Mouse (Mus musculus) adrenal gland, adult 8-10 months (tissue): ENCODE measurements around the gene Gm45717. TPM values are rescaled to one million over a fixed set of nuclear protein-coding genes. Genes with fewer than 3 reads are reported as not detected.

Experiments used
- DNase-seq: peaks from one replicate; pipeline ENCODE4 v3.0.0; 2022
- total RNA-seq, 4 experiments: library from RNA; stranded (reverse); gene quantifications; 2 replicates each; pipeline ENCODE4 v1.2.4; 2022

Gene Gm45717
- total RNA-seq, 4 experiments from 2014 or later, result not detected

GRCm38 (mm10) chr7:140942341-140942740 is 13.4 kb downstream of the Gm45717 start:
- DNase-seq, result no peak

- peak; percentile 87 for DNase-seq
Measured at GRCm38 (mm10) chr7:140941222-140942051, 14.3 kb downstream of the Gm45717 start, which contains the start of gene Pgghg. Gene Pgghg, plus strand, starts transcription at chr7:140941391.

- no peak for DNase-seq
Measured at GRCm38 (mm10) chr7:140939669-140940171, 16.0 kb downstream of the Gm45717 start.

GRCm38 (mm10) chr7:140938896-140939295 is 16.8 kb downstream of the Gm45717 start:
- DNase-seq, result no peak

- DNase-seq, result no peak
Measured at GRCm38 (mm10) chr7:140938436-140938835, 17.3 kb downstream of the Gm45717 start.

- no peak for DNase-seq
Measured at GRCm38 (mm10) chr7:140927181-140927580, 28.6 kb downstream of the Gm45717 start.

GRCm38 (mm10) chr7:140923070-140923775 is 32.5 kb downstream of the Gm45717 start:
- DNase-seq, result no peak

- no peak for DNase-seq
Measured at GRCm38 (mm10) chr7:140922398-140923069, 33.2 kb downstream of the Gm45717 start.

- no peak for DNase-seq
Measured at GRCm38 (mm10) chr7:140921225-140921975, 34.3 kb downstream of the Gm45717 start.

GRCm38 (mm10) chr7:140920418-140921029 is 35.2 kb downstream of the Gm45717 start, which contains the start of gene Nlrp6:
Gene Nlrp6, plus strand, starts transcription at chr7:140920902.
- DNase-seq, result no peak

- DNase-seq, result no peak
Measured at GRCm38 (mm10) chr7:140919911-140920310, 35.8 kb downstream of the Gm45717 start.

- DNase-seq, result no peak
Measured at GRCm38 (mm10) chr7:140914031-140914690, 41.6 kb downstream of the Gm45717 start.

- DNase-seq, result no peak
Measured at GRCm38 (mm10) chr7:140912846-140913482, 42.8 kb downstream of the Gm45717 start.

GRCm38 (mm10) chr7:140912293-140912692 is 43.4 kb downstream of the Gm45717 start:
- DNase-seq, result no peak

GRCm38 (mm10) chr7:140908634-140909107 is 47.1 kb downstream of the Gm45717 start:
- peak; percentile 81 for DNase-seq

GRCm38 (mm10) chr7:140908181-140908580 is 47.6 kb downstream of the Gm45717 start:
- no peak for DNase-seq

GRCm38 (mm10) chr7:140907697-140908096 is 48.0 kb downstream of the Gm45717 start:
- DNase-seq, result no peak

GRCm38 (mm10) chr7:140907131-140907530 is 48.6 kb downstream of the Gm45717 start:
- peak; percentile 60 for DNase-seq

- no peak for DNase-seq
Measured at GRCm38 (mm10) chr7:140905642-140906081, 50.1 kb downstream of the Gm45717 start.

GRCm38 (mm10) chr7:140903212-140903611 is 52.5 kb downstream of the Gm45717 start:
- DNase-seq, result peak; percentile 55
